Mouse (Mus musculus) midbrain, postnatal 0 days (tissue): Measurements from ENCODE around the gene Ewsr1. TPM values are rescaled to one million over a fixed set of nuclear protein-coding genes. Genes with fewer than 3 reads are reported as not detected.

ENCODE experiments used
- ATAC-seq: fragments of 200-750 bp; cut with Nextera tagmentation; 2 replicates; pipeline ENCODE4 v1.8.0; 2017; ENCODE audit warnings: moderate number of reproducible peaks, mild to moderate bottlenecking, moderate TSS enrichment, moderate library complexity; ENCODE audit not compliant: low FRiP score
- DNase-seq: peaks from one replicate; pipeline ENCODE4 v3.0.0-alpha.2; 2015; ENCODE audit warnings: low spot score
- H3K27ac ChIP-seq: fragments of 300-500 bp; sonication (generic); 2 replicates; pipeline ENCODE4 v1.5.1; 2014; ENCODE audit warnings: low read depth, mild to moderate bottlenecking, low read length, mixed read lengths
- H3K27me3 ChIP-seq: fragments of 300-500 bp; sonication (generic); 2 replicates; pipeline ENCODE4 v1.6.1; 2014; ENCODE audit warnings: low read length, control low read depth, mixed read lengths; ENCODE audit not compliant: insufficient read depth
- H3K36me3 ChIP-seq: fragments of 300-500 bp; sonication (generic); 2 replicates; pipeline ENCODE4 v1.6.1; 2014; ENCODE audit warnings: low read length, control low read depth, mixed read lengths; ENCODE audit not compliant: insufficient read depth
- H3K4me1 ChIP-seq: fragments of 300-500 bp; sonication (generic); 2 replicates; pipeline ENCODE4 v1.6.1; 2014; ENCODE audit warnings: mild to moderate bottlenecking, control low read depth, antibody characterized with exemption, low read length, mixed read lengths; ENCODE audit not compliant: insufficient read depth
- H3K4me2 ChIP-seq: fragments of 300-500 bp; sonication (generic); 2 replicates; pipeline ENCODE4 v1.6.1; 2014; ENCODE audit warnings: low read depth, mild to moderate bottlenecking, low read length, mixed read lengths; ENCODE audit not compliant: poor library complexity, severe bottlenecking
- H3K4me3 ChIP-seq: fragments of 300-500 bp; sonication (generic); 2 replicates; pipeline ENCODE4 v1.5.1; 2014; ENCODE audit warnings: low read depth, mild to moderate bottlenecking, low read length, moderate library complexity
- H3K9ac ChIP-seq: fragments of 300-500 bp; sonication (generic); replicated peaks from 2 replicates; pipeline ENCODE4 v1.6.1; 2014; ENCODE audit warnings: mild to moderate bottlenecking, low read length, moderate library complexity, mixed read lengths; ENCODE audit not compliant: poor library complexity, severe bottlenecking
- H3K9me3 ChIP-seq: fragments of 300-500 bp; sonication (generic); 2 replicates; pipeline ENCODE4 v1.6.1; 2016; ENCODE audit warnings: low read length, control low read depth
- CTCF ChIP-seq: IDR thresholded peaks from 2 replicates; pipeline ENCODE4 v1.5.1; 2016; ENCODE audit warnings: antibody characterized with exemption, mild to moderate bottlenecking
- WGBS: fragments of 180-500 bp; shearing (Covaris S2); extraction: QIAGEN DNeasy Blood & Tissue Kit; methylation state at CpG from one replicate; pipeline ENCODE4 v1.1.7; 2014; 5-methylcytosine and 5-hydroxymethylcytosine counted together
- polyA plus RNA-seq: library from polyadenylated mRNA; unstranded; fragments of >200 nt; fragmentation: Nextera tagmentation; extraction: Ambion mirVana; gene quantifications from 2 replicates; pipeline ENCODE4 v1.2.1, GENCODE M21; 2015
- total RNA-seq: library from RNA; depleted of rRNA; stranded (reverse); fragments of >200 nt; gene quantifications from 2 replicates; pipeline ENCODE4 v1.2.3, GENCODE M21; 2014

The Ewsr1 gene
- total and polyA plus RNA-seq, 2 experiments from 2014 or later: 338 to 353 TPM

GRCm38 (mm10) chr11:5100801-5101200 is 1.7 kb upstream of the Ewsr1 start:
- H3K36me3 ChIP-seq: peaks cover 24% of the 10 kb centered on the region
- H3K27ac ChIP-seq: peak overlapping the region; percentile 97
- WGBS: 31% methylated on average over 5 of the region's 5 CpGs
- peaks cover 13% of the 10 kb centered on the region; the same call in 1 of the 2 replicates for H3K4me1 ChIP-seq
- no peaks in the 10 kb centered on the region for H3K27me3 ChIP-seq
- peak overlapping the region; percentile 99; the same call in 1 of the 2 replicates for H3K4me3 ChIP-seq
- H3K9me3 ChIP-seq: no peaks in the 10 kb centered on the region
- ATAC-seq: no peak
- DNase-seq: no peak
- peak overlapping the region; percentile 67 for H3K4me2 ChIP-seq
- no peak for TF ChIP-seq CTCF
- H3K9ac ChIP-seq: peak overlapping the region; percentile 98; the same call in 1 of the 2 replicates

- Histone ChIP-seq H3K36me3 (peaks cover 18% of the 10 kb centered on the region), H3K27ac (peak overlapping the region; percentile 97), H3K9ac (peak overlapping the region; percentile 98), H3K9me3 (no peaks in the 10 kb centered on the region), H3K4me1 (peaks cover 13% of the 10 kb centered on the region; the same call in 1 of the 2 replicates), H3K27me3 (no peaks in the 10 kb centered on the region), H3K4me2 (peak overlapping the region; percentile 67), H3K4me3 (peak overlapping the region; percentile 99)
- peak; percentile 32 for DNase-seq
- under 1% methylated on average over 7 of the region's 7 CpGs for WGBS
- TF ChIP-seq CTCF: peak; percentile 39
- ATAC-seq: no peak
Observed at GRCm38 (mm10) chr11:5100283-5100682, 1.2 kb upstream of the Ewsr1 start.

GRCm38 (mm10) chr11:5099576-5100183 is 614 bp upstream of the Ewsr1 start:
- Histone ChIP-seq H3K9ac (peak overlapping the region; percentile 98), H3K27ac (peak overlapping the region; percentile 97), H3K4me2 (peak overlapping the region; percentile 67), H3K27me3 (no peaks in the 10 kb centered on the region), H3K36me3 (peaks cover 13% of the 10 kb centered on the region), H3K4me1 (peaks cover 13% of the 10 kb centered on the region; the same call in 1 of the 2 replicates), H3K4me3 (peak overlapping the region; percentile 99), H3K9me3 (no peaks in the 10 kb centered on the region)
- under 1% methylated on average over 23 of the region's 31 CpGs for WGBS
- peak; percentile 84 for DNase-seq
- TF ChIP-seq CTCF: no peak
- peak; percentile 60 for ATAC-seq

GRCm38 (mm10) chr11:5098035-5098735 is 881 bp downstream of the Ewsr1 start:
- H3K36me3 ChIP-seq: no peaks in the 10 kb centered on the region
- no peaks in the 10 kb centered on the region for H3K9me3 ChIP-seq
- ATAC-seq: no peak
- H3K27ac ChIP-seq: peak overlapping the region; percentile 97
- peak; percentile 25 for DNase-seq
- peak overlapping the region; percentile 98 for H3K9ac ChIP-seq
- H3K27me3 ChIP-seq: no peaks in the 10 kb centered on the region
- H3K4me3 ChIP-seq: peak overlapping the region; percentile 99
- under 1% methylated on average over 44 of the region's 44 CpGs for WGBS
- H3K4me2 ChIP-seq: peak overlapping the region; percentile 86
- peaks cover 13% of the 10 kb centered on the region; the same call in 1 of the 2 replicates for H3K4me1 ChIP-seq
- TF ChIP-seq CTCF: no peak

- no peaks in the 10 kb centered on the region for H3K27me3 ChIP-seq
- DNase-seq (no peak), ATAC-seq (no peak)
- peaks cover 9% of the 10 kb centered on the region for H3K36me3 ChIP-seq
- TF ChIP-seq CTCF: no peak
- no peaks in the 10 kb centered on the region for H3K9me3 ChIP-seq
- WGBS: 60% methylated on average over 8 of the region's 8 CpGs
- H3K9ac ChIP-seq: no peak overlapping the region
- H3K27ac ChIP-seq: no peak overlapping the region
- 0 out of 2 replicates have a peak overlapping the region, but pooled peaks have one; percentile 99 for H3K4me3 ChIP-seq
- peaks cover 13% of the 10 kb centered on the region; the same call in 1 of the 2 replicates for H3K4me1 ChIP-seq
- peak overlapping the region; percentile 86 for H3K4me2 ChIP-seq
Observed at GRCm38 (mm10) chr11:5096480-5097020, 2.5 kb downstream of the Ewsr1 start.
